Mouse (Mus musculus) bone marrow, adult 2 months (tissue): ENCODE data around the gene Mpped2.

Source experiments
- CTCF ChIP-seq: fragments of 200-500 bp; IDR thresholded peaks from 2 replicates; pipeline ENCODE4 v1.5.1; 2011; ENCODE audit warnings: low read length, control low read depth; ENCODE audit not compliant: control insufficient read depth, insufficient read depth
- POLR2A ChIP-seq: fragments of 200-500 bp; IDR thresholded peaks from 2 replicates; pipeline ENCODE4 v1.6.1; 2011; ENCODE audit warnings: low read depth, mild to moderate bottlenecking, control low read depth, low read length, borderline replicate concordance; ENCODE audit not compliant: control insufficient read depth

DNA sequence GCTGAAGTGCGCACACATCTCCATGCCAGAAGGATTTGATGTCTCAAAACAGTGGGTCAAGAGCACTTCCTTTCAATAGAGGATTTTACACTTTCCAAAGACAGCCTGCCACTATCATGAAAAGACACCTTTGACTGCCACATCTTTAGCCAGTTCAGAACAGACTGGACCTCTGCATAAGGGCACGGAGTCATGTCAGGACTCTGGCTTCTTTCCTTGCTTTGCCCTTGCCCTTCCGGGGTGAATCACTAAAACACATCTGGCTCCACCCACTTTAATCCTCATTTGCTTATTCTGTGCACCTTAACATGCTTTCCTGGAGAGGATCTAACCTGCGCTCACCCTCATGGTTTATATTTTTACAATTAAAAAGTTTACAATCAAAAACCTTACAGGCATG lies 40.3 kb upstream of the Mpped2 start:
- TF ChIP-seq CTCF, result no peak
- no peak for TF ChIP-seq POLR2A
